Mouse (Mus musculus): Measurements from ENCODE around the gene Rex1bd.
A peak's percentile ranks its signal among the peaks of the same experiment; 100 is the strongest.

Gene Rex1bd

DNA sequence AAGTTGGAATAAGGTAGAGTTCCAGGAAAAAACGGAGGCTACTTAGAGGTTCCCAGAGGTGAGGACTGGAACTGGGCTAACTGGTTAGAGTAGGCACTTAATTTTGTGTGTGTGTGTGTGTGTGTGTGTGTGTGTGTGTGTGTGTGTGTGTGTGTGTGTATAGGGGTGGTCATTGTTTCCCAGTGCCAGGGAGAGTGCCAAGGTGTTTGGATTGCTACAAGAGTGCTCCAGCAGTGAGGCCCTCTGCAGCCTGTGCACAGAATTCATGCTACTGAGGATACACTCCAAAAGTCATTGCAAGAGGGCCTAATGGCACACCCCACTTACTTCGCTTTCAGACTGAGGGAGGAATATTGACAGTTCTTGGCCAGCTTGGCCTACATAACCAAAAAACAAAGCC is 23.6 kb downstream of the Rex1bd start:
- DNase-seq (ENCODE audit: low read depth in 1 of 2, low spot score in 2 of 2): no peak

DNA sequence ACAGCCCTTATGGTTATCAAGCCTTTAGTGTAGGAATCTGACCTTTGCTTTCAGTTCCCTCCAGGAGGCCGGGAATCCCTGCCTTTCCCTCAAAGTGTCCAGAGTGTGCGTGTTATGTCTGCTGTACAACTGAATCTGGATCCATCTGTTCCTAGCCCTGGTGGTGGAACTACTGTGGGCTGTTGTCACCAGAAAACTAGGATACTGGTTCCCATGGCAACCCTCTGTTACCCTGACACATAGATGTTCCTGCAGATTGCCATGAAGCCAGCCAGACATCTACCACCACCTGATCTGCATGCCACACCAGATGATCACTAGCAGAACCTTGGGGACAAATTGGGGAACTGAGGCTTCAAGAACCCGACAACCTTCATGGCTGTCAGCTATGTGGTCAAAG is 24.6 kb downstream of the Rex1bd start:
- no peak for DNase-seq (ENCODE audit: low read depth in 1 of 2, low spot score in 2 of 2)

DNA sequence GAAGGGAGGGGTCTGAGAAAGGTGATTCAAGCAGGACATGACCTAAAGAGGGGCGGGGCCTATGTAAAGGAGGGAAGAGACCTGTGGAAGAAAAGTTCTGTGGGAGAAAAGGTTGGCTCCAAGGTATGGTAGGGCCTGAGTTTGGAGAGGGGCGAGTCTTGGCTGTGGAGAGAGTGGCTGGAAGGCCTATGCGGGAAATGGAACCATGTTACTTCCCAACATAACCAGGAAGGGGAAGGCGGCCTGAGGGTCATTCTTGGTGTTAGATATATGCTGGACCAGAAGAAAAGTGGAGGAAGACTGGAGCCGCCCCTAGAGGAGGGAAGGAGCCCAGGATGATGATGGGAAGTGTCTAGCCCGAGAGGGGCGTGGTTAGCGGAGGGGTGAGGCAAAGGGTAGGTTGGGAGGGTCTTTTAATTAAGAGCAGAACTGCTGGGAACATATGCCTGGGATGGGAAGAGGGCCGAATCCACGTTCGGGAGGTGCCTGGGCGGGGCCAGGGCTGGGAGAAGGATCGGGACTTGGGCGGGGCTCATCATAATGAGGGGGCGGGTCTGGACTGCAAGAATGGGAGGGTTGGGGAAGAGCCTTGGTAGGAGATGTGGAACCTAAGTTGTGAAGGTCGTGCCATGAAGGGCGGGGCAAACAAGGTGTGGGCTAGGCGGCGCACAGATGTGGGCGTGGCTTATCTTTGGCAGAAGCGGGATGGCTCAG is 29.1 kb downstream of the Rex1bd start:
- DNase-seq (ENCODE audit: low read depth in 1 of 2, low spot score in 2 of 2): no peak

DNA sequence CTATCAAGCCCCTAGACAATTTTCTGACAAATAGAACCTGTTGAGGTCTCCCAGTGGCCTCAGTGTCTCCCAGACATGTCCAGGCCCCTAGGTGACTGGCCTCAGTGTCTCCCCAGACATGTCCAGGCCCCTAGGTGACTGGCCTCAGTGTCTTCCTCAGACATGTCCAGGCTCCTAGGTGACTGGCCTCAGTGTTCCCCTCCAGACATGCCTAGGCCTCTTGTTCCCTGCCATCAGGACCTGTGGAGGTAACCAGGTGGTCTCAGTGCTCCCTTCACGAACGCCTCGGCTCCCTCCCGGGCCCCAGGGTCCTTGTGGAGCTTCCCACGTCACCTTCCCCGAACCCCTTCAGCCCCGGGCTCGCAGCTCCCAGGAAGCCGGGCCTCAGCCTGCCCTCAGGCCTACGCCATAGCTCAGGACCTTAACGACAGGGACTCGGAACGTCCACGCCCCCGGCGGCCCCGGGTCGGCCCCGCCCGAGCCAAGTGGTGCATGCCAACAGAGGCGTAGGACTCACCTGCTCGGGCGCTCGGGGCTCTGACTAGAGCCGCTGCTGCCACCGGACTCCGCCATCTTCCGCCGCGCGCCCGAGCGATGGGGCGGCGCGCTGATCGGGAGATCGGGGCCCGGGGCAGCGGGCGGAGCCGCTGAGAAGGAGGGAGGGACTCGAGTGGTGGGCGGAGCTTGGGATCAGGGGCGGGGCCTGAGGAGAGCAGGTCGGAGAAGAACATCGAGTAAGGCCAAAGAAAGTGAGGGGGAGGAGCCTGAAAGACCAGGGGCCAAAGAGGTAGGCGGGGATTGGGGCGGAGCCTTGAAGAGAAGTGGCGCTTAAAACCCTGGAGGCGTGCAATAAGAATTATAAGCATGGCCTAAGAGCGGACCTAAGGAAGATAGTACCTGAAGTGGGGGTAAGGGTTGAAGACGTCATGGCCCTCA is 30.0 kb downstream of the Rex1bd start, which contains the start of gene Klhl26:
TSS of gene Klhl26 (minus strand) at position 636 of the 936 bp plus-strand sequence.
- DNase-seq (ENCODE audit: low read depth in 1 of 2, low spot score in 2 of 2): peak; percentile 88 to 94

DNA sequence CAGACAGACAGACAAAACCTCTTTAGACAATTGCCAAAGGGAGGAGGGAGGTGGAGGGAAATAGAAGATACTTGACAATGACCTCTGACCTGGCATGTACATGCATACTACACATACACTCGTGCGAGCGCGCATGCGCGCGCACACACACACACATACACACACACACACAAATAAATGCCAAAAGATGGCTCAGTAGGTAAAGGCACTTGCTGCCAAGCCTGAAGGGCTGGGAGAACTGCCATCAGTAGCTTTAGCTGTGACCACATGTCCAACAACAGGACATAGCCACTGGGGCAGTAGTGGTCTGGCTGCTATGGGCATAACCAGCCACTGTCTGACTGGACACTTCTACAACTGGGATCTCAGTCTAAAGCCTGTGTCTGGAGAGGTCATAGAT is 34.7 kb downstream of the Rex1bd start:
- DNase-seq (ENCODE audit: low read depth in 1 of 2, low spot score in 2 of 2): no peak

DNA sequence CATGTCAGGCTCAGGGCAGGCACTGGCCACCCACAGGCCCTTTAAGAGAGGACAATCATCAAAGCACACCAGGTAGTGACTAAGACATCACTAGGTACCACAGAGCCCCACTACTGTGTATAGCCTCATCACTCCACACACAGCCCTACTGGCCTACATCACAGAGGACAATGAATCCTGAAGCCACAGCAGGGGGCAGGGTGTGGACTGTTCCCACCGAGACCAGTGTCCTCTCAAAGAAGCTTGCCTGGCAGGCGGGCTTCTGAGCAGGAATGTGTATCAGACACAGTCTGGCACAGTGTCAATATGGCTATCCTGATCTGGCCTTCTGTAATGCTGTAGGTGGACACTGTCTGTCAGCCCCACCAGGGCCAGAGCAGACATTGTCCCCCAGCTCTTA is 36.6 kb downstream of the Rex1bd start:
- no peak for DNase-seq (ENCODE audit: low read depth in 1 of 2, low spot score in 2 of 2)

DNA sequence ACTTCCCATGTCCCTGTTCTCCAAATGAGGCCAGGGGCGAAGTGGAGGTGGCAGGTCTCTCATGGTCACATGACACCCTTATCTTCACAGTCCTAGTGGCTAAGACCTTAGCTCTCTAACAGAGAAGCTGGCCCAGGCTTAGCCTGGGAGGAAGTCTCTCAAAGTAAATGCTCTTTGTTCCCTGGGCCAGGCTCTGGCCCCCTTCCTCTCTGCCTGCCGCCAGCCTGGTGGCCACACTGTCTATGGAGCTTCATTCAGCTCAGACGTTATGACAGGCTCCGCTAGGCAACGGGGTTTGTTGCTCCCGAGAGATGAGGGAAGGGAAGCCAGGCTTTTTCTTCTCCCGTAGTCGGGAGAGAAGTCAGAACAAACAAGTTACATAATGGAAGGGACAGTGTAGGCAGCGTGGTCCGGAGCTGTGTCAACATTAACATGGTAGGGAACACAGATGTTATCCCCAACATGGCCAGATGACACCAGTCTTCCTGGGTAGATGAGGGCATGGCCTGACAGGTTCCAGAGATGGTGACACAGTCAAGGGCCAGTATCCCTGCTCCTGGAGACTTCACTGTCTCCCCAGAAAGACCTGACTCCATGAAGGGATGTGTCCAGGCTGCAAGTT is 37.1 kb downstream of the Rex1bd start:
- DNase-seq (ENCODE audit: low read depth in 1 of 2, low spot score in 2 of 2): no peak

DNA sequence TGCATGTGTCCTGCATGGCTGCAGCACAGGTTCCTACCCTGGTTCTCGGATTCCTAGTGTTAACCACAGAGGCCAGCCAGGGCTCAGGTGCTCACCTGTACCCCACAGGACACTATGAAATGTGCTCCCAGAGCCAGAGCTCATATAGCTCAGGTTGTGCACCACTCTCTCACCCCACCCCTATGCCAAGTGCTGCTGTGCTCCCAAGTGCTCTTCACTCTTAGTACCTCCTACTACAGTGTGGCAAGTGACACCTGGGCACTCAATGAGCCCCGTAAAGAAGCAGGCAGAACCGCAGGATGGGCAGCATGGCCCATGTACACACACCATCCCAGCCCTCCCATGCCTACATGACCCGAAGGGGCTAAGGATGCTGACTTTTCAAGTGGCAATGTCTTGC is 37.8 kb downstream of the Rex1bd start:
- no peak for DNase-seq (ENCODE audit: low read depth in 1 of 2, low spot score in 2 of 2)

DNA sequence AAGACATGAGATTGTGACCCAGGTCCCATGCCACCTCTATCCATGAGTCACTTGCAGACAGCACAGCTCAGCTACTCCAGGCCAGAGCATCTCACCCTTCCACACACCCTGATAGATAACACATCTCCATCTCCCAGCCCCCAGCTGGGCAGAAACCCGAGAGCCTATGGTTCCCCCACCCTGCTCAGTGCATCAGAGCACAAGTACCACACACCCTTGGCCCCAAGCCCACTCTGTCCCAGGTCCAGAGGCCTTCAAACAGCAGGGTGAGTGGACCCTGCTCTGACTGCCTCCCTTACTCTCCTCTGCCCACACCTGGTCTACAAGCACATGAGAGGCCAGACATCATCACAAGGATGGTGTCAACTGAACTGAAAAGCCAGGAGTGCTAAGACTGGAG is 38.6 kb downstream of the Rex1bd start:
- DNase-seq (ENCODE audit: low read depth in 1 of 2, low spot score in 2 of 2): no peak

DNA sequence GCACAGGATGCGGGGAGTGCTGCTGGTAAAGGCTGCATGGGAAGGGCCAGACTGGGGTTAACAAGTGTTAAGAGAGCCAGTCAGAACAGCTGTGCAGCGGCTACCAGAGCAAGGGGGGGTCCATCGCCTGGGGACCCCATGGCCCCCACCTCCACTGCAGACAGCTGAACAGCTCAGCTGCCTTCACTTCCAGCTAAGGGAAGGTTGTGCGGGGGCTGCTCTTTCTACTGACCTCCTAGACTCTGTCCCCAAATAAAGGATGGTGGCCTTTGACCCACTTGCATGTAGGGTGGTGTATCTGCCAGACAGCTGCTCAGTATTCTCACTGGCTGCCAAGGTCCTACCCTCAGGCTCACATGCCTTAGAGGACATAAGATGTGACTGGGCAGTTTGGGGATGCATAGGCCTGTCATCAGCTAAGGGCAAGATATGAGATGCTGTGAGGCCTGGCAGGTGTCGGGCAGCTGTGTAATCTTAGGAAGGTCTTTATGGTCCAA is 39.3 kb downstream of the Rex1bd start:
- no peak for DNase-seq (ENCODE audit: low read depth in 1 of 2, low spot score in 2 of 2)

DNA sequence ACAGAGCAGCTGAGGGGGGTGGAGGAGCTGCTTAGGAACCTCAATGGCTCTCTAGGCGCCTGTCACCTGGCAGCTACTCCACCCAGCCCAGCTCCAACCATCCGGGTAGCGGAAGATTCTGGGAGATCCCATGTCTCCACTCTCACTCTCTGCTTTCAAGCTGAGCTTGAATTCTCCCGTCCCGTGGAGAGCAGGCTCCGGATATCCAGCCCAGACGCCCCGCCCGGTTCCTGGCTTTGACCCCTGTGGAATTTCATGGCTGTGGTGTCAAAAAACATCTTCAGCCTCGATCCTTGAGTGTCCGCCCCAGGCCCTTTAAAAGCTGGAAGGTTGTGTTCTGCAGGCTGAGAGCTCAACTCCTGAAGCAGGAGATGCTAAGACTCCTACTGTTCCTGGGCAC is 39.8 kb downstream of the Rex1bd start:
- DNase-seq (ENCODE audit: low read depth in 1 of 2, low spot score in 2 of 2): no peak

DNA sequence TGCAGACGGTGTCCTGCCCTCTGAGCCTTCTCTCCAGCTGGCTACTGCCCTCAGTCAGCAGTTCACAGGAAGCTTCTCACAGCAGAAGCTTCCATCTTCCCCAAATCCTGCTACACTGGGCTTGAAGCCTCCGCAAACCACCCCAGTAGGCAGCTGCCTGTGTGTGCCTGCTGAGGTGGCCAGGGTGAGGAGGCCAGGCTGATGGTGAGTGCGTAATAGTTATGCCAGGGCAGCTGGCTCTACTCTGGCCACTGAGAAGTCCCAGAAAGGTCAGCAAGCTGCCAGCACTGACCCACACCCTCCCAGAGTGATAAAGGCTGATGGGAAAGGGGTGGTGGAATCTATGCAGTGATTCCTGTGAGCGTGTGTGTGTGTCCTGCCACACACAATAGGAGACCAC is 40.2 kb downstream of the Rex1bd start:
- no peak for DNase-seq (ENCODE audit: low read depth in 1 of 2, low spot score in 2 of 2)

DNA sequence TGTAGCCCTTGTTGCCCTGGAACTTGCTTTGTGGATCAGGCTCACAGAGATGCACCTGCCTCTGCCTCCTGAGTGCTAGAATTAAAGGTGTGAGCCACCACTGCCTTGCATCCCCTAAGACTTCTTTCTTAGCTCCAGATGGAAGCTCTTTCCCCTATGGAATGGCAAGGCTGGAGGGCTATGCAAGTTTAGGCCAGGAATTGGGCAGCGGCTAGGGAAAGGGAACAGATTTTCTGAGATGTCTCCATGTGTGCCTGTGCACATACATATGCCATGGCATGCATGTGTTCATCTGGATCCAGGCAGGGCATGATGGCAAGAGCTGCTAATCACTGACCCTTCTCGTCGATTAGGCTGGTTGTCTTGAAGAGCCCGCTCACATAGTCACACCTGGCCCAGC is 40.9 kb downstream of the Rex1bd start:
- DNase-seq (ENCODE audit: low read depth in 1 of 2, low spot score in 2 of 2): no peak

DNA sequence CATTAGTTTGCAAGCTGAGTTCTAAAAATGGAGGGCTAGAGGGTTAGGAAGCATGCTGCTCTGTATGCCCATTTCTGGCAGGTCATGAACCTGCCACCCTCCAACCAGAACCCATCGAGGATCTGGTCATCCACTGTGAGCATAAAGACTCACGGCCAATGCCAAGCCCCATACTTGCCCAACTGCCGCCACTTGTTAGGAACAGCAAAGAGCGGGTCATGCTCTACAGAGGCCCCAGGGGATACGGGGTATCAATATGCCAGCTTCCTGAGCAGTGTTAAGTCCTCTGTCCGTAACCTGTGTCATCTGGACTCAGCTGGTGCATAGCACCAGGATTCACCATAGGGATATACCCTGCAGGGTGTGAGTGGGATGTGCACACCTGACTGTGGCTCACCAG is 42.4 kb downstream of the Rex1bd start:
- no peak for DNase-seq (ENCODE audit: low read depth in 1 of 2, low spot score in 2 of 2)

DNA sequence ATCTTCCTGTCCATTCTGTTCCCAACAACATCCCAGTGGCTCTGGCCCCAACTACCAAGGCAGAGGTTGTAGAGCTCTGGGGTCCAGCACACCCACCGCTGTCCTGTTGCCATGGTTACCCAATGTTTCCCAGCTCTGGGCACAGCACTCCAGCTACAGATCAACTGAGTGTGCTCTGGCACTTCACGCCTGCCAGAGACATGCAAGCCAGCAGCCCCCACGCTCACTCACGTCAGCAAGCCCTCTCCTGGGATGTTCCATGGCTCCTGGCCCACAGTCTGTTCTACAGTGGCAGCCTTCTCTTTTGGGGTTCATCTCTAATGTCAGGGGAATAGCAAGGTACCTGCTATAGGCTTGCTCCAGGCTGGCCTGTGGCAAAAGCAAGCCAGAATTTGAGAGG is 43.2 kb downstream of the Rex1bd start:
- DNase-seq (ENCODE audit: low read depth in 1 of 2, low spot score in 2 of 2): no peak

DNA sequence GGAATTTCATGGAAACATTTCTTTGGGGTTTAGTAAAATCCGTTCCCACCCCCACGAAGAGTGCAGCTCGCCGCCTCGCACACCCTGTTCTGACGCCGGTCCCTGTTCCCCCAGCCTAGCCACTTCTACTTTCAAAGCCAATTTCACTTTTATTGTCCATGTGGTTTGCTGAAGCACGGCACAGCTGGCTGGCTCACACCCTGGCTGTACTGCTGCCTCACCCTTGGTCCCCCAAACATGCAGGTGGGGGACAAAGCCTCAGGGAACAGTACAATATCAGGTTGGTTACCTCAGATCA is 44.1 kb downstream of the Rex1bd start:
- DNase-seq (ENCODE audit: low read depth in 1 of 2, low spot score in 2 of 2): no peak

DNA sequence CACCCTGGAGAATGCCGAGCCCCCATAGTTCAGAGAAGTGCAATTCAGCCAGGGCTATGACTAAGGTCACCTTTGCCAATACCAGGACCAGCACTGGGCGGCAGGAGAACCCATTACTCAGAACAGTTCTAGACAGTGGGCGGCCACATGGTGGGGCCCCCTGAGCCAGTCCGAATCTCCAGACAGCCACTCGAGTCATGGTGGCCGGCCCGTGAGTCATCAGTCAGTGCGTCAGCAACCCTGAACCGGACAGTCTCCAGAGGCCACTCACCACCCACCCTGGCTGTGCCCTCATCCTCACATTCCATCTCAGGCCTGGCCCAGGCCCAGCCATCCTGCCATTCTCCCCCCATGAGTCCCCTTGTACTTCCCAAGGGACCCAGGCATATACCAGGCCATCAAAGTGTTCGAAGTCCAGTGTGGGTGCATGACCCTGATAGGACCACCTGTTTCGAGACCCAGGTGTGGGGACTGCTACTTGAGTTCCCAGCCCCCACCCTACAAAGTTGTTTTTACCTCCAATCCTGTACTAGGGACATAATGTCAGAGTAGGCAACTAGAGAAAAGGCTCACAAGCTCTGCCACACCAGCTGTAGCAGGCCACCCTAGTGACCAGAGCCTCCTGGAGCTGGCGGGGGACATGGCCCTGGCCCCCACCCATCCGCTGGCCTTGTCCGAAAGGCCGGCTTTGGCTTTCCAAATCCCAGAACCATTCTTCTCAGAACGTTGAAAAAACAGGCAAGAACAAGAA is 44.6 kb downstream of the Rex1bd start:
- DNase-seq (ENCODE audit: low read depth in 1 of 2, low spot score in 2 of 2): no peak

DNA sequence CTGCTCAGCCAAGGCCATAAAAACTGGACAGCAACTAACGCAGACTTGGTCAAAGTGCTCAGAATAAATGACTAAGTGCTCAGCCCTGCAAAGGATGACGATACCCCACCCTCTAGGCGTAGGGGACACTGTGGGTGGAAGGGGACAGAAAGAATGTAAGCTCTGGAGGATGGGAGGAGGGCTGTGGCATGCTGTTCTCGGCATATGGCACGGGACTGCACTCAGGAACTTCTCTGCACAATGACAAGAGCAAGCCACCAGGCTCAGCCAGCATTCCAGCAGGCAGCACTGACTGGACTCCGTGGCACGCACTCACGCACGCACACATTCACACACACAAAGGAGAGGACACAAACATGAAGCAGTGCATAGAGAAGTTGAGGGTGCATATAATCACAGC is 45.9 kb downstream of the Rex1bd start:
- no peak for DNase-seq (ENCODE audit: low read depth in 1 of 2, low spot score in 2 of 2)

DNA sequence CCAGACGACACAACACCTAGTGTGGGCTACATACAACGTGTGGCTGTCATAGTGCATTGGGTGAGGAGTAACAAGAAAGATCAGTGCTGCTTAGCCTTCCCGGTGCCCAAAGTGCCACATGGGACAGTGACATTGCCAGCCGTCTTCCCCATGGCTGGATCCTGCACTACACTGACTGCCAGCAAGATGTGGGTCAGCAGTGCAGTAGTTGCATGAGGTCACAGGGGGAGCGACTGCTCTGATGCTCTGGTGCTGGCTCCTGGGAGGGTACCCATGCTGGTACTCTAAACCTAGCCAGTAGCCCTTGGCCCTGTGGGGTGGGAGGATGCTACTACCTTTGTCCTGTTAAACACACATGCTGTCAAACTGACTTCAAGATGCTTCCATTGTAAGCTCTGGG is 46.4 kb downstream of the Rex1bd start:
- DNase-seq (ENCODE audit: low read depth in 1 of 2, low spot score in 2 of 2): no peak

DNA sequence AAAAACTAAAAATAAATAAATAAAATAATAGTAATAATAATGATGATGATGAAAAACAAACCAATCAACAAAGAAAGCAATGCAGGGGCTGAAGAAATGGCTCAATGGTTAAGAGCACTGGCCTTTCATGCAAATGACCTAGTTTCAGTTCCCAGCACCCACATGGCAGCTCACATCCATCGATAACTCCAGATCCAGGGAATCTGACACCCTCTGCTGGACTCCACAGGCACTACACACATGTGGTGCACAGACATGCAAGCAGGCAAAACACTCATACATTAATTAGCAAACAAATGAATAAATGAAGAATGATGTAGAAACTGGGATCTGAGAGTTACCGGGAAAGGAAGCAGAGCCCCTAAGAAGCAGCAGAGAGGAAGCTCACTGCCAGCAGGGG is 46.9 kb downstream of the Rex1bd start:
- DNase-seq (ENCODE audit: low read depth in 1 of 2, low spot score in 2 of 2): no peak

DNA sequence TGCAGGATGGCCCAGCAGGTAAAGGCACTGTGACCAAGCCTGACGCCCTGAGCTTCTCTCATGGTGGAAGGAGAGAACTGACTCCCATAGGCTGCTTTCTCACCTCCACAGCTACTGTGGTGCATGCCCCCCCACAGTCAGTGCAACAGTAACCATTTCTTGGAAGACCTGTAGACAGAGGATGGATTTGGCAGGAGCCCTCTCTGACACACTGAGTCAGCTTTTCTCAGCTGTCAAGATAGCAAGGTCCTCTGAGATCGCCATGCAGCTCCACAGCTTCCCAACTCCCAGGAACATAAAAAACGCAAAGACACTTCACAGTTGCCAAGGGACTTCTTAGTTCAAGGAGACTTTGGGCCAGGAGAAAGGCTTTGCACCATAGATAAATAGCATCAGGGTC is 48.1 kb downstream of the Rex1bd start:
- no peak for DNase-seq (ENCODE audit: low read depth in 1 of 2, low spot score in 2 of 2)

Measured in monocyte, adult 2 months (primary cell).